Mouse (Mus musculus): Measurements from ENCODE around the gene Pgr15l. TPM values are rescaled to one million over a fixed set of nuclear protein-coding genes. Genes with fewer than 3 reads are reported as not detected.
A peak's percentile ranks its signal among the peaks of the same experiment; 100 is the strongest.

Pgr15l gene
- 0.19 and 0.23 TPM in 2 replicates for polyA plus RNA-seq (2015; fragmentation: Nextera tagmentation; extraction: Ambion mirVana)

DNA sequence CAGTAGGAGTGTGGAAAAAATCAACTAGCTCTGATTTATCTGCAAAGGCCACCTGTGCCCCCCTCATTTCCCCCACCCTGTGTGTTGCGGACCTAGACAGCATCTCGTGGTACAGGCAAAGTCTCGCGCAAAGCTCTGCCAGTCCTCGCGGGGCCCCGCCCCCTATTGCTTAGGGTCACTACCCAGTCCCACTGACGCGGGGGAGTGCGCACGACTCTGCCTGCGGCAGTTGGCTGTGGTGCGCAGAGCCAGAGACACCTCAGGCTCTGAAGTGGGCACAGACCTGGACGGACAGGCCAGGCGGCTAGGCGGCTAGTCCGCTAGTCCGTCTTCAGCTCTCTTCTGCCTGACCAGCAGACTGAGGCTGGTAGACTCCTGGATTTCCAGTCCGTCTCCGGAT lies at the start of gene Pgr15l:
TSS of gene Pgr15l (plus strand) at position 228 of the 400 bp plus-strand sequence.
- WGBS = 29% methylated on average over 19 of the region's 20 CpGs
- Histone ChIP-seq H3K4me2 (ENCODE audit: low read length) (peak within 1 kb of the TSS; percentile 50), H3K9ac (ENCODE audit: low read depth, low read length) (no peak within 1 kb of the TSS), H3K27ac (ENCODE audit: low read length) (no peak within 1 kb of the TSS), H3K4me1 (ENCODE audit: control insufficient read depth, insufficient read depth, low read length) (no peaks in the 10 kb centered on the region), H3K27me3 (ENCODE audit: control insufficient read depth, insufficient read depth, low read depth, low read length) (no peaks in the 10 kb centered on the region), H3K36me3 (ENCODE audit: control insufficient read depth, insufficient read depth, low read length) (no peaks in the 10 kb centered on the region), H3K9me3 (replicated peaks; ENCODE audit: control insufficient read depth, low read length, poor library complexity, severe bottlenecking) (no peaks in the 10 kb centered on the region), H3K4me3 (ENCODE audit: low read depth, low read length) (peak within 1 kb of the TSS; percentile 23; the same call in 1 of the 2 replicates)
- peak; percentile 56; the same call in 1 of the 2 replicates for ATAC-seq

DNA sequence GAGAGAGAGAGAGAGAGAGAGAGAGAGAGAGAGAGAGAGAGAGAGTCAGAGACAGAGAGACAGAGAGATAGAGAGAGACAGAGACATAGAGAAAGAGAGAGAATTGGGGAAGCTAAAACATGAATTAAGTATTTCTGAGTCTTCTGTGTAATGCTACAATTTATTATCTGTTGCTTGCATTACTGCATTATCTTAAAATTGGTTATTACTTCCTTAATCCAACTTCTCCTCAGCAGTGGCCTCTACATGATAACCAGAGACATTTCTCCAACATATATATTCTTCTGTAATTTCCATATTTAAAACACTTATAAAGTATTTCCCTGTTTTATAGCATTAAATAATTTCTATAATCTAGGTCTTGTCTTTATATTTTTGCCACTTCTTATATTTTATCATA lies 44.9 kb upstream of the Pgr15l start:
- Histone ChIP-seq H3K36me3 (ENCODE audit: control insufficient read depth, insufficient read depth, low read length) (no peaks in the 10 kb centered on the region), H3K4me3 (ENCODE audit: low read depth, low read length) (no peak overlapping the region), H3K4me1 (ENCODE audit: control insufficient read depth, insufficient read depth, low read length) (no peaks in the 10 kb centered on the region), H3K9ac (ENCODE audit: low read depth, low read length) (no peak overlapping the region), H3K4me2 (ENCODE audit: low read length) (no peak overlapping the region), H3K9me3 (replicated peaks; ENCODE audit: control insufficient read depth, low read length, poor library complexity, severe bottlenecking) (no peaks in the 10 kb centered on the region), H3K27me3 (ENCODE audit: control insufficient read depth, insufficient read depth, low read depth, low read length) (no peaks in the 10 kb centered on the region), H3K27ac (ENCODE audit: low read length) (no peak overlapping the region)
- ATAC-seq = no peak

DNA sequence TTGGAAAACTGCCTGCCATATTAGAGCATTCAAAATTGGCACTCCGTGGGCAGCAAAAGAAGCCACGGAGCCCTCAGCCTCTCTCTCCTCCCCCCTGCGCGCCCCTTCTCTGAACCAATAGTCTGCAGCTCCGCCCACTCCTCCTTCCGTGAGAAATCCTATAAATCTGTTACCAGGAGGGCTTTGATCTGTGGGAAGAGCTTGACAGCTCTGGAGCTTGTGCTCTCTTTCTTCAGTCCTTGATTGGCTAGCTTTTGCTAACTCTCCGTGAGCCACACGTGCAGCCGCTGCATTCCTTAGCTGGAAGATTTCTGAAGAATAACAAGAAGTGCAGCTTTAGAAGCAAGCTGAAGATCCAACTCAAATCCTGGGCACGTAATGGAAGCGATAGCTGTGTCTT lies 2.6 kb upstream of the Pgr15l start:
- Histone ChIP-seq H3K27me3 (ENCODE audit: control insufficient read depth, insufficient read depth, low read depth, low read length) (no peaks in the 10 kb centered on the region), H3K4me3 (ENCODE audit: low read depth, low read length) (no peak overlapping the region), H3K9ac (ENCODE audit: low read depth, low read length) (no peak overlapping the region), H3K4me1 (ENCODE audit: control insufficient read depth, insufficient read depth, low read length) (no peaks in the 10 kb centered on the region), H3K4me2 (ENCODE audit: low read length) (peak overlapping the region; percentile 50), H3K9me3 (replicated peaks; ENCODE audit: control insufficient read depth, low read length, poor library complexity, severe bottlenecking) (no peaks in the 10 kb centered on the region), H3K36me3 (ENCODE audit: control insufficient read depth, insufficient read depth, low read length) (no peaks in the 10 kb centered on the region), H3K27ac (ENCODE audit: low read length) (no peak overlapping the region)
- ATAC-seq = peak; percentile 94
- 14% methylated on average over 11 of the region's 11 CpGs for WGBS

Data from midbrain, embryonic 16.5 days (tissue).